Mouse (Mus musculus): ENCODE results near the gene Akap8.

The Akap8 gene

GRCm38 (mm10) chr17:32348406-32348805 lies 27.4 kb upstream of the Akap8 start:
- DNase-seq: no peak

- no peak for DNase-seq
These were observed 20.1 kb upstream of the Akap8 start for GRCm38 (mm10) chr17:32341102-32341501.

GRCm38 (mm10) chr17:32340110-32340509 lies 19.1 kb upstream of the Akap8 start:
- DNase-seq: no peak

- no peak for DNase-seq
These were observed 14.8 kb upstream of the Akap8 start for GRCm38 (mm10) chr17:32335869-32336268.

GRCm38 (mm10) chr17:32334921-32335320 lies 13.9 kb upstream of the Akap8 start:
- no peak for DNase-seq

- no peak for DNase-seq
These were observed 12.8 kb upstream of the Akap8 start for GRCm38 (mm10) chr17:32333675-32334303.

GRCm38 (mm10) chr17:32327501-32327900 lies 6.5 kb upstream of the Akap8 start:
- DNase-seq: no peak

GRCm38 (mm10) chr17:32322809-32323208 lies 1.8 kb upstream of the Akap8 start:
- DNase-seq: no peak

GRCm38 (mm10) chr17:32321836-32322235 lies 798 bp upstream of the Akap8 start:
- no peak for DNase-seq

- DNase-seq: no peak
These were observed 324 bp upstream of the Akap8 start for GRCm38 (mm10) chr17:32321390-32321734.

- DNase-seq: peak; percentile 25
These were observed 1.1 kb downstream of the Akap8 start for GRCm38 (mm10) chr17:32319950-32320349.

- DNase-seq: no peak
These were observed 3.3 kb downstream of the Akap8 start for GRCm38 (mm10) chr17:32317708-32318107.

GRCm38 (mm10) chr17:32317032-32317431 lies 4.0 kb downstream of the Akap8 start:
- no peak for DNase-seq

- no peak for DNase-seq
These were observed 5.5 kb downstream of the Akap8 start for GRCm38 (mm10) chr17:32315560-32315959.

GRCm38 (mm10) chr17:32313892-32314291 lies 7.1 kb downstream of the Akap8 start:
- DNase-seq: no peak

- DNase-seq: peak; percentile 39
These were observed 8.2 kb downstream of the Akap8 start for GRCm38 (mm10) chr17:32312801-32313200.

GRCm38 (mm10) chr17:32307963-32308362 lies 13.1 kb downstream of the Akap8 start:
- no peak for DNase-seq

- DNase-seq: no peak
These were observed 22.9 kb downstream of the Akap8 start for GRCm38 (mm10) chr17:32298125-32298524.

GRCm38 (mm10) chr17:32295901-32296300 lies 25.1 kb downstream of the Akap8 start:
- DNase-seq: no peak

- DNase-seq: no peak
These were observed 25.9 kb downstream of the Akap8 start for GRCm38 (mm10) chr17:32295160-32295559.

GRCm38 (mm10) chr17:32285138-32285670 lies 35.8 kb downstream of the Akap8 start:
- no peak for DNase-seq

GRCm38 (mm10) chr17:32284262-32285137 lies 36.5 kb downstream of the Akap8 start, which contains the start of gene Brd4:
Brd4 (minus strand) TSS chr17:32284722.
- peak; percentile 91 for DNase-seq

GRCm38 (mm10) chr17:32283771-32284221 lies 37.2 kb downstream of the Akap8 start:
- peak; percentile 47 for DNase-seq

- DNase-seq: peak; percentile 16
These were observed 37.7 kb downstream of the Akap8 start for GRCm38 (mm10) chr17:32283341-32283740.

All from cerebellum, adult 11 months (tissue).